ENCODE assay signal across 8 mouse cellular contexts in the genomic region with DNA sequence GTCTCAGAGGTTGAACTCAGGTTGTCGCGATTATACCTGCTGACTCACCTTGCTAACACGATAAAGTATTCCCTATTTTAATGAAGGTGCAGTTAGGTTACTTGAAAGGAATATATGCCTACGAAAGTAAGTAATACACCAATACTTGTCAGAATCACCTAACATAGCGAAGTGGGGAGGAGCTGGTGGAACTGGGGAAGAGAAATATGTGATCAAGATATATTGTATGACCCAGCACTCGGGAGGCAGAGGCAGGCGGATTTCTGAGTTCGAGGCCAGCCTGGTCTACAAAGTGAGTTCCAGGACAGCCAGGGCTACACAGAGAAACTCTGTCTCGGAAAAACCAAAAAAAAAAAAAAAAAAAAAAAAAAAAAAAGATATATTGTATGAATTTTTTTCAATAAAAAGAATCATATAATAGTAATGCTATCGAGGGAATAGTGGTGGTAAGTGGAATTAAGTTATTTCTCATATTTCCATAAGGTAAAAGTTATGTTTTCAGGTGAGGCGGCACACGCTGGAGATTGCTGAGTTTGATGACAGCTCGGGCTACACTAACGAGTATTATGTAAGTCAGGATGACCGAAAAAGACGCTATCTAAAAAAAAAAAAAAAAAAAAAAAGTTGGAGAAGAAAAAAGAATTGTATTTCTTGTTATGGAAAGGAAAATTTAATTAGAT. TPM values are rescaled to one million over a fixed set of nuclear protein-coding genes. Genes with fewer than 3 reads are reported as not detected.
DNase-seq lines count a peak whose midpoint lies in the region; ATAC-seq and TF ChIP-seq lines count a peak whose summit lies in the region.

No protein-coding gene starts in this region.

- no peaks in the 10 kb centered on the region for H3K27me3 ChIP-seq in heart, embryonic 16.5 days (ENCODE audit: control insufficient read depth, insufficient read depth, low read length)
- H3K27me3 ChIP-seq in heart, postnatal 0 days (ENCODE audit: control insufficient read depth, insufficient read depth, low read length), result no peaks in the 10 kb centered on the region

- H3K4me2 ChIP-seq in heart, embryonic 16.5 days (ENCODE audit: low read depth, low read length), result peak overlapping the region; percentile 59
- H3K4me2 ChIP-seq in heart, postnatal 0 days (ENCODE audit: low read depth, low read length), result peak overlapping the region; percentile 57

- H3K9ac ChIP-seq in heart, embryonic 16.5 days (ENCODE audit: low read length), result no peak overlapping the region
- H3K9ac ChIP-seq in heart, postnatal 0 days (replicated peaks; ENCODE audit: low read depth, low read length), result no peak overlapping the region

- H3K9me3 ChIP-seq in heart, embryonic 16.5 days (replicated peaks; ENCODE audit: control insufficient read depth, low read length), result no peaks in the 10 kb centered on the region
- no peaks in the 10 kb centered on the region for H3K9me3 ChIP-seq in heart, postnatal 0 days (replicated peaks; ENCODE audit: control insufficient read depth, low read length)

- intact Hi-C loops in heart, postnatal 14 days (cut with DNase I), result no loop called here

- H3K4me3 ChIP-seq in heart, embryonic 16.5 days (ENCODE audit: low read length), result peak overlapping the region; percentile 55
- peak overlapping the region; percentile 73 for H3K4me3 ChIP-seq in bone marrow, adult 2 months (replicated peaks; ENCODE audit: control insufficient read depth, low read depth, low read length)
- H3K4me3 ChIP-seq in heart, postnatal 0 days (ENCODE audit: low read depth, low read length), result peak overlapping the region; percentile 35

- peaks cover 17% of the 10 kb centered on the region for H3K36me3 ChIP-seq in heart, embryonic 16.5 days (ENCODE audit: control insufficient read depth, insufficient read depth)
- H3K36me3 ChIP-seq in heart, postnatal 0 days (replicated peaks; ENCODE audit: control insufficient read depth, insufficient read depth, low read length), result peaks cover 18% of the 10 kb centered on the region; the same call in 1 of the 2 replicates

- no peak for TF ChIP-seq POLR2A in bone marrow, adult 2 months (IDR thresholded peaks at IDR 0.05; ENCODE audit: borderline replicate concordance, control insufficient read depth, low read depth, low read length)

- 39% methylated on average over 15 of the region's 16 CpGs for WGBS in heart, embryonic 16.5 days
- 25% methylated on average over 16 of the region's 16 CpGs for WGBS in bone marrow, adult 2 months
- WGBS in heart, postnatal 0 days, result 37% methylated on average over 15 of the region's 16 CpGs

- H3K27ac ChIP-seq in heart, embryonic 16.5 days (ENCODE audit: low read length), result no peak overlapping the region
- no peak overlapping the region for H3K27ac ChIP-seq in bone marrow, adult 2 months (ENCODE audit: control insufficient read depth, insufficient read depth, low read depth, low read length, poor library complexity)
- no peak overlapping the region for H3K27ac ChIP-seq in heart, postnatal 0 days (ENCODE audit: low read depth)

- H3K4me1 ChIP-seq in heart, embryonic 16.5 days (ENCODE audit: control insufficient read depth, insufficient read depth, low read length), result peaks cover 6% of the 10 kb centered on the region
- peaks cover 1% of the 10 kb centered on the region; the same call in 1 of the 2 replicates for H3K4me1 ChIP-seq in bone marrow, adult 2 months (ENCODE audit: control insufficient read depth, insufficient read depth, low read length)
- H3K4me1 ChIP-seq in heart, postnatal 0 days (ENCODE audit: control insufficient read depth, insufficient read depth), result 0 out of 2 replicates have a peak, but pooled peaks cover 2% of the 10 kb centered on the region

- no peak for ATAC-seq in heart, embryonic 16.5 days (replicated peaks; ENCODE audit: extremely low read depth, insufficient read depth, low FRiP score)
- ATAC-seq in heart, postnatal 0 days (ENCODE audit: insufficient read depth, low read depth), result peak; percentile 7; the same call in 1 of the 2 replicates
- ATAC-seq in megakaryocyte progenitor cell, adult 5-6 weeks (replicated peaks; ENCODE audit: poor library complexity), result peak; percentile 9; the same call in 1 of the 2 replicates

- DNase-seq in heart, postnatal 14 days, result no peak
- no peak for DNase-seq in heart, postnatal 0 days (ENCODE audit: low spot score)
- DNase-seq in urinary bladder, adult 2 months (ENCODE audit: low spot score), result no peak
- no peak for DNase-seq in adrenal gland, postnatal 4 days (ENCODE audit: low spot score in 2 of 2)
- DNase-seq in adrenal gland, postnatal 36 days, result no peak

- no peak for TF ChIP-seq CTCF in bone marrow, adult 2 months (IDR thresholded peaks at IDR 0.05; ENCODE audit: control insufficient read depth, insufficient read depth, low read length)
- TF ChIP-seq CTCF in heart, postnatal 0 days (IDR thresholded peaks at IDR 0.05; ENCODE audit: low read depth), result no peak

- TF ChIP-seq EP300 in heart, postnatal 0 days (IDR thresholded peaks at IDR 0.05; ENCODE audit: low read depth), result no peak

RNA-seq across cellular contexts. Expression of a gene that starts 0.6 kb away (rescaled TPM):
- 103 and 104 TPM in 2 replicates for polyA plus RNA-seq in heart, embryonic 16.5 days (2015; fragmentation: Nextera tagmentation; extraction: Ambion mirVana)
- 10 to 100 TPM; 35.3 to 39.2 TPM for total RNA-seq in heart, postnatal 14 days (2021)
- polyA plus RNA-seq in bone marrow, adult 2 months (2011; ENCODE audit: insufficient read depth, insufficient read length, low replicate concordance, missing spikeins), result 85.2 and 110 TPM in 2 replicates
- 46.8 and 53.5 TPM in 2 replicates for total RNA-seq in heart, postnatal 0 days (2014; rRNA removed; ENCODE audit: low replicate concordance)
- polyA plus RNA-seq in heart, postnatal 0 days (2015; fragmentation: Nextera tagmentation; extraction: Ambion mirVana), result 60.2 and 60.8 TPM in 2 replicates
- total RNA-seq in megakaryocyte progenitor cell, adult 5-6 weeks (2015), result 120 and 136 TPM in 2 replicates
- total RNA-seq in megakaryocyte progenitor cell, adult 5-6 weeks (2017), result 204 and 227 TPM in 2 replicates
- 44.4 and 48.2 TPM in 2 replicates for polyA plus RNA-seq in urinary bladder, adult 2 months (2012; rRNA removed)
- 10 to 100 TPM; 81.8 to 92.6 TPM for total RNA-seq in adrenal gland, postnatal 4 days (2021)
- total RNA-seq in adrenal gland, postnatal 36 days (2021), result 10 to 100 TPM; 56.9 to 63.7 TPM

RNA-seq across cellular contexts. Expression of a gene that starts 9.6 kb away (rescaled TPM):
- 11.3 and 13.0 TPM in 2 replicates for polyA plus RNA-seq in heart, embryonic 16.5 days (2015; fragmentation: Nextera tagmentation; extraction: Ambion mirVana)
- total RNA-seq in heart, postnatal 14 days (2021), result 10 to 100 TPM; 25.8 to 33.1 TPM
- 6.4 and 10.6 TPM in 2 replicates for polyA plus RNA-seq in bone marrow, adult 2 months (2011; ENCODE audit: insufficient read depth, insufficient read length, low replicate concordance, missing spikeins)
- 26.4 and 30.9 TPM in 2 replicates for total RNA-seq in heart, postnatal 0 days (2014; rRNA removed; ENCODE audit: low replicate concordance)
- 10.2 and 11.2 TPM in 2 replicates for polyA plus RNA-seq in heart, postnatal 0 days (2015; fragmentation: Nextera tagmentation; extraction: Ambion mirVana)
- total RNA-seq in megakaryocyte progenitor cell, adult 5-6 weeks (2015), result not detected in 2 replicates
- total RNA-seq in megakaryocyte progenitor cell, adult 5-6 weeks (2017), result not detected in 2 replicates
- 25.3 and 26.4 TPM in 2 replicates for polyA plus RNA-seq in urinary bladder, adult 2 months (2012; rRNA removed)
- total RNA-seq in adrenal gland, postnatal 4 days (2021), result 100 to 1,000 TPM; 120 to 121 TPM
- total RNA-seq in adrenal gland, postnatal 36 days (2021), result 100 to 1,000 TPM; 203 to 287 TPM

RNA-seq across cellular contexts. Expression of a gene that starts 15.5 kb away (rescaled TPM):
- 76.1 and 88.9 TPM in 2 replicates for polyA plus RNA-seq in heart, embryonic 16.5 days (2015; fragmentation: Nextera tagmentation; extraction: Ambion mirVana)
- 10 to 100 TPM; 51.3 to 52.6 TPM for total RNA-seq in heart, postnatal 14 days (2021)
- polyA plus RNA-seq in bone marrow, adult 2 months (2011; ENCODE audit: insufficient read depth, insufficient read length, low replicate concordance, missing spikeins), result 14.8 and 22.4 TPM in 2 replicates
- 44.3 and 59.2 TPM in 2 replicates for total RNA-seq in heart, postnatal 0 days (2014; rRNA removed; ENCODE audit: low replicate concordance)
- 85.5 and 90.5 TPM in 2 replicates for polyA plus RNA-seq in heart, postnatal 0 days (2015; fragmentation: Nextera tagmentation; extraction: Ambion mirVana)
- 41.2 and 42.1 TPM in 2 replicates for total RNA-seq in megakaryocyte progenitor cell, adult 5-6 weeks (2015)
- 32.3 and 45.0 TPM in 2 replicates for total RNA-seq in megakaryocyte progenitor cell, adult 5-6 weeks (2017)
- polyA plus RNA-seq in urinary bladder, adult 2 months (2012; rRNA removed), result 88.2 and 107 TPM in 2 replicates
- 10 to 100 TPM; 70.9 to 72.3 TPM for total RNA-seq in adrenal gland, postnatal 4 days (2021)
- total RNA-seq in adrenal gland, postnatal 36 days (2021), result 10 to 100 TPM; 53.3 to 79.3 TPM

RNA-seq across cellular contexts. Expression of a gene that starts 34.0 kb away (rescaled TPM):
- 95.6 and 98.2 TPM in 2 replicates for polyA plus RNA-seq in heart, embryonic 16.5 days (2015; fragmentation: Nextera tagmentation; extraction: Ambion mirVana)
- total RNA-seq in heart, postnatal 14 days (2021), result 100 to 1,000 TPM; 101 to 123 TPM
- 74.1 and 92.0 TPM in 2 replicates for polyA plus RNA-seq in bone marrow, adult 2 months (2011; ENCODE audit: insufficient read depth, insufficient read length, low replicate concordance, missing spikeins)
- total RNA-seq in heart, postnatal 0 days (2014; rRNA removed; ENCODE audit: low replicate concordance), result 117 and 121 TPM in 2 replicates
- 79.0 and 85.1 TPM in 2 replicates for polyA plus RNA-seq in heart, postnatal 0 days (2015; fragmentation: Nextera tagmentation; extraction: Ambion mirVana)
- 112 and 119 TPM in 2 replicates for total RNA-seq in megakaryocyte progenitor cell, adult 5-6 weeks (2015)
- total RNA-seq in megakaryocyte progenitor cell, adult 5-6 weeks (2017), result 96.0 and 114 TPM in 2 replicates
- 98.1 and 103 TPM in 2 replicates for polyA plus RNA-seq in urinary bladder, adult 2 months (2012; rRNA removed)
- total RNA-seq in adrenal gland, postnatal 4 days (2021), result 100 to 1,000 TPM; 137 to 138 TPM
- total RNA-seq in adrenal gland, postnatal 36 days (2021), result 100 to 1,000 TPM; 115 to 125 TPM

RNA-seq across cellular contexts. Expression of a gene that starts 38.9 kb away (rescaled TPM):
- 348 and 352 TPM in 2 replicates for polyA plus RNA-seq in heart, embryonic 16.5 days (2015; fragmentation: Nextera tagmentation; extraction: Ambion mirVana)
- total RNA-seq in heart, postnatal 14 days (2021), result 100 to 1,000 TPM; 516 to 570 TPM
- 33.5 and 34.4 TPM in 2 replicates for polyA plus RNA-seq in bone marrow, adult 2 months (2011; ENCODE audit: insufficient read depth, insufficient read length, low replicate concordance, missing spikeins)
- 221 and 462 TPM in 2 replicates for total RNA-seq in heart, postnatal 0 days (2014; rRNA removed; ENCODE audit: low replicate concordance)
- polyA plus RNA-seq in heart, postnatal 0 days (2015; fragmentation: Nextera tagmentation; extraction: Ambion mirVana), result 721 and 746 TPM in 2 replicates
- 123 and 145 TPM in 2 replicates for total RNA-seq in megakaryocyte progenitor cell, adult 5-6 weeks (2015)
- total RNA-seq in megakaryocyte progenitor cell, adult 5-6 weeks (2017), result 121 and 131 TPM in 2 replicates
- polyA plus RNA-seq in urinary bladder, adult 2 months (2012; rRNA removed), result 592 and 865 TPM in 2 replicates
- 10 to 100 TPM; 67.1 TPM for total RNA-seq in adrenal gland, postnatal 4 days (2021)
- 100 to 1,000 TPM; 142 to 154 TPM for total RNA-seq in adrenal gland, postnatal 36 days (2021)

Comparison
In these comparisons a context has a peak if more than half of its experiments do, and no peak if none do; other contexts are left out.
1. RNA of a gene that starts 9.6 kb away (total RNA-seq): 203 to 287 TPM in adrenal gland, postnatal 36 days, 120 to 121 TPM in adrenal gland, postnatal 4 days, 25.8 to 33.1 TPM in heart, postnatal 14 days and 26.4 to 30.9 TPM in heart, postnatal 0 days; not detected in megakaryocyte progenitor cell, adult 5-6 weeks; every median in the first group is over 10 times any median in the second.
2. Peak in every context shown above with its lines, with median percentiles within 50 percentile points of each other: H3K4me3 ChIP-seq.